ENCODE assay signal across 18 mouse cellular contexts in the genomic region with DNA sequence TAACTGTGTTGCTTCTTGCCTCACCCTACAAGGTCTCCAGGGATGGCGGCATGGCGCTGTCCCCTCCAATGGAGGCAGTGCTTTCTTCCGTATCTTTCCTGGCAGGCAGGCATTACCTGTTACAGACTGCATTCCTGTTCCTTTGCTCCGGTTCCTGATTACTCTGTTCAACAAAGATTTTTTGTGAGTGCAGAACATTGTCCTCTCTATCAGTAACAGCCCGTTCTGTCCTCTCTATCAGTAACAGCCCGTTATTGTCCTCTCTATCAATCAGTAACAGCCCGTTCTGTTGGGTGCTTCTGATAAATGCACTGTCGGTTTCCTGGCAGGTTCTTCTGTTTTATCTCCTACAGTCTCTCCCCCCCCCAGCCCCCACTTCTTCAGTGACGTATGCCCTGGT.
DNase-seq lines count a peak whose midpoint lies in the region; ATAC-seq and TF ChIP-seq lines count a peak whose summit lies in the region.
"Had no signal": no experiment of that assay in that cellular context is flagged by ENCODE, and none has a peak within 500 bp of the region (broad histone marks: within the 10 kb centered on the region; RNA-seq: fewer than 3 reads in every experiment).

No protein-coding gene starts in this region.

- ATAC-seq in intestine, embryonic 14.5 days (replicated peaks; ENCODE audit: low FRiP score, low TSS enrichment, low read depth): peak; percentile 32; the same call in 1 of the 2 replicates
- no peak for ATAC-seq in intestine, postnatal 0 days
- ATAC-seq in common myeloid progenitor, adult 5-6 weeks (replicated peaks; ENCODE audit: low read depth, poor library complexity, severe bottlenecking): peak; percentile 79
- ATAC-seq in liver, embryonic 14.5 days (ENCODE audit: insufficient read depth): peak; percentile 89
- ATAC-seq: hindbrain, embryonic 16.5 days had no signal

- no peaks in the 10 kb centered on the region for H3K4me1 ChIP-seq in intestine, embryonic 14.5 days (replicated peaks; ENCODE audit: control insufficient read depth, insufficient read depth, low read length)
- no peaks in the 10 kb centered on the region for H3K4me1 ChIP-seq in intestine, postnatal 0 days (replicated peaks; ENCODE audit: control insufficient read depth, insufficient read depth, low read length)
- H3K4me1 ChIP-seq in liver, embryonic 14.5 days (replicated peaks; ENCODE audit: control insufficient read depth in 2 of 2, insufficient read depth in 2 of 2, low read length in 1 of 2): peaks cover 2 to 8% of the 10 kb centered on the region in 2 experiments; a peak in 2 of 4 replicates
- H3K4me1 ChIP-seq: embryonic facial prominence, embryonic 15.5 days had no signal

- no peaks in the 10 kb centered on the region for H3K9me3 ChIP-seq in intestine, embryonic 14.5 days (ENCODE audit: control insufficient read depth, low read length)
- H3K9me3 ChIP-seq in intestine, postnatal 0 days (ENCODE audit: control insufficient read depth): no peaks in the 10 kb centered on the region
- H3K9me3 ChIP-seq in liver, embryonic 14.5 days (ENCODE audit: control insufficient read depth, low read length): no peaks in the 10 kb centered on the region
- H3K9me3 ChIP-seq: embryonic facial prominence, embryonic 15.5 days; forebrain, embryonic 10.5 days; neural tube, embryonic 12.5 days had no signal

- H3K9ac ChIP-seq in intestine, embryonic 14.5 days (ENCODE audit: low read length): no peak overlapping the region
- H3K9ac ChIP-seq in intestine, postnatal 0 days (ENCODE audit: low read depth, low read length): no peak overlapping the region
- H3K9ac ChIP-seq in liver, embryonic 14.5 days (replicated peaks): no peak overlapping the region
- H3K9ac ChIP-seq: embryonic facial prominence, embryonic 15.5 days; neural tube, embryonic 12.5 days had no signal

- no peaks in the 10 kb centered on the region for H3K36me3 ChIP-seq in intestine, embryonic 14.5 days (ENCODE audit: control insufficient read depth, insufficient read depth, low read length)
- H3K36me3 ChIP-seq in intestine, postnatal 0 days (ENCODE audit: control insufficient read depth, insufficient read depth): no peaks in the 10 kb centered on the region
- H3K36me3 ChIP-seq in liver, embryonic 14.5 days (replicated peaks; ENCODE audit: control insufficient read depth, insufficient read depth, low read depth): no peaks in the 10 kb centered on the region
- H3K36me3 ChIP-seq: embryonic facial prominence, embryonic 15.5 days; forebrain, embryonic 10.5 days; neural tube, embryonic 12.5 days had no signal

- TF ChIP-seq EP300 in liver, embryonic 14.5 days (IDR thresholded peaks at IDR 0.05; ENCODE audit: low read depth): peak; percentile 85

- TF ChIP-seq CTCF in intestine, postnatal 0 days (IDR thresholded peaks at IDR 0.05; ENCODE audit: low read depth): no peak
- TF ChIP-seq CTCF in liver, embryonic 14.5 days (IDR thresholded peaks at IDR 0.05; ENCODE audit: low read depth): no peak

- H3K27me3 ChIP-seq in intestine, embryonic 14.5 days (replicated peaks; ENCODE audit: control insufficient read depth, insufficient read depth, low read length): no peaks in the 10 kb centered on the region
- H3K27me3 ChIP-seq in intestine, postnatal 0 days (replicated peaks; ENCODE audit: control insufficient read depth, insufficient read depth, low read length): peaks cover 6% of the 10 kb centered on the region; the same call in 1 of the 2 replicates
- H3K27me3 ChIP-seq in liver, embryonic 14.5 days (ENCODE audit: control insufficient read depth, insufficient read depth, low read length): no peaks in the 10 kb centered on the region; the same call in 1 of the 2 replicates
- H3K27me3 ChIP-seq: embryonic facial prominence, embryonic 15.5 days had no signal

- 49% methylated on average over 9 of the region's 9 CpGs for WGBS in intestine, embryonic 14.5 days
- 25% methylated on average over 9 of the region's 9 CpGs for WGBS in intestine, postnatal 0 days
- WGBS in liver, embryonic 14.5 days (ENCODE audit: insufficient replicate concordance): 14% methylated on average over 9 of the region's 9 CpGs

- no peak overlapping the region for H3K27ac ChIP-seq in intestine, embryonic 14.5 days (ENCODE audit: low read depth)
- no peak overlapping the region for H3K27ac ChIP-seq in intestine, postnatal 0 days (ENCODE audit: low read depth, low read length)
- no peak overlapping the region for H3K27ac ChIP-seq in liver, embryonic 14.5 days
- H3K27ac ChIP-seq: embryonic facial prominence, embryonic 15.5 days; forebrain, embryonic 10.5 days; gastrocnemius, adult 2 months; neural tube, embryonic 12.5 days had no signal

- H3K4me3 ChIP-seq in intestine, embryonic 14.5 days (ENCODE audit: low read depth, low read length): no peak overlapping the region
- H3K4me3 ChIP-seq in intestine, postnatal 0 days (ENCODE audit: low read depth, low read length): no peak overlapping the region
- H3K4me3 ChIP-seq in liver, embryonic 14.5 days (ENCODE audit: insufficient read depth in 1 of 2, low read depth in 2 of 2, low read length in 2 of 2): no peak overlapping the region
- H3K4me3 ChIP-seq: embryonic facial prominence, embryonic 15.5 days; forebrain, embryonic 10.5 days; gastrocnemius, adult 2 months; neural tube, embryonic 12.5 days had no signal

- no peak for DNase-seq in intestine, embryonic 14.5 days (ENCODE audit: low spot score)
- peak; percentile 33 to 50 (median 44) for DNase-seq in liver, embryonic 14.5 days (ENCODE audit: low read depth in 3 of 3, low spot score in 3 of 3)
- peak; percentile 28 for DNase-seq in yolk sac, embryonic 10.5 days (ENCODE audit: low spot score)
- DNase-seq in thymus, postnatal 10 days (ENCODE audit: low spot score in 2 of 2): no peak
- no peak for DNase-seq in spleen, postnatal 10 days (ENCODE audit: low spot score in 2 of 2)
- DNase-seq: adrenal gland, postnatal 10 days; cerebellum, adult 2 months; gastrocnemius, adult 2 months; kidney, adult 8-10 months; layer of hippocampus, adult 9-11 months; lung, postnatal 14 days had no signal

- H3K4me2 ChIP-seq in intestine, embryonic 14.5 days (ENCODE audit: low read length): no peak overlapping the region
- H3K4me2 ChIP-seq in intestine, postnatal 0 days (replicated peaks; ENCODE audit: low read depth): no peak overlapping the region
- no peak overlapping the region for H3K4me2 ChIP-seq in liver, embryonic 14.5 days (ENCODE audit: low read depth)
- H3K4me2 ChIP-seq: embryonic facial prominence, embryonic 15.5 days; midbrain, embryonic 11.5 days; neural tube, embryonic 12.5 days had no signal

Comparison
In these comparisons a context has a peak if more than half of its experiments do, and no peak if none do; other contexts are left out.
1. DNase-seq: peak in liver, embryonic 14.5 days (3 of 3) and yolk sac, embryonic 10.5 days (single experiment); none in intestine, embryonic 14.5 days (single experiment), thymus, postnatal 10 days (0 of 2) and spleen, postnatal 10 days (0 of 2).